Mouse (Mus musculus) heart, postnatal 0 days (tissue): ENCODE measurements at regions not wholly inside any gene's neighbourhood (a gene's known extent, or its start where the extent isn't known, plus 50 kb on each side); places are given as distances from the start of the nearest gene placed in this dataset.

ENCODE experiments used
- ATAC-seq: fragments of 200-750 bp; cut with Nextera tagmentation; 2 replicates; pipeline ENCODE4 v1.8.0; 2017; ENCODE audit warnings: low read depth, moderate number of reproducible peaks, moderate library complexity; ENCODE audit not compliant: insufficient read depth
- DNase-seq: peaks from one replicate; pipeline ENCODE4 v3.0.0-alpha.2; 2016; ENCODE audit warnings: low spot score
- H3K27ac ChIP-seq: fragments of 300-500 bp; sonication (generic); 2 replicates; pipeline ENCODE4 v1.5.1; 2014; ENCODE audit warnings: low read depth, mild to moderate bottlenecking
- H3K27me3 ChIP-seq: fragments of 300-500 bp; sonication (generic); 2 replicates; pipeline ENCODE4 v1.6.1; 2014; ENCODE audit warnings: low read length, mixed read lengths; ENCODE audit not compliant: control insufficient read depth, insufficient read depth
- H3K36me3 ChIP-seq: fragments of 300-500 bp; sonication (generic); replicated peaks from 2 replicates; pipeline ENCODE4 v1.6.1; 2014; ENCODE audit warnings: low read length, mixed read lengths; ENCODE audit not compliant: control insufficient read depth, insufficient read depth
- H3K4me1 ChIP-seq: fragments of 300-500 bp; sonication (generic); 2 replicates; pipeline ENCODE4 v1.6.1; 2014; ENCODE audit warnings: antibody characterized with exemption; ENCODE audit not compliant: control insufficient read depth, insufficient read depth
- H3K4me2 ChIP-seq: fragments of 300-500 bp; sonication (generic); 2 replicates; pipeline ENCODE4 v1.6.1; 2014; ENCODE audit warnings: low read depth, mild to moderate bottlenecking, low read length, moderate library complexity
- H3K4me3 ChIP-seq: fragments of 300-500 bp; sonication (generic); 2 replicates; pipeline ENCODE4 v1.5.1; 2014; ENCODE audit warnings: low read depth, low read length
- H3K9ac ChIP-seq: fragments of 300-500 bp; sonication (generic); replicated peaks from 2 replicates; pipeline ENCODE4 v1.6.1; 2014; ENCODE audit warnings: low read depth, low read length, mixed read lengths
- H3K9me3 ChIP-seq: fragments of 300-500 bp; sonication (generic); replicated peaks from 2 replicates; pipeline ENCODE4 v1.6.1; 2016; ENCODE audit warnings: low read length; ENCODE audit not compliant: control insufficient read depth
- CTCF ChIP-seq: IDR thresholded peaks from 2 replicates; pipeline ENCODE4 v1.5.1; 2016; ENCODE audit warnings: antibody characterized with exemption, control low read depth, low read depth
- EP300 ChIP-seq: IDR thresholded peaks from 2 replicates; pipeline ENCODE4 v1.6.1; 2016; ENCODE audit warnings: antibody characterized with exemption, low read depth
- WGBS: fragments of 180-500 bp; shearing (Covaris S2); extraction: QIAGEN DNeasy Blood & Tissue Kit; methylation state at CpG from one replicate; pipeline ENCODE4 v1.1.7; 2014; 5-methylcytosine and 5-hydroxymethylcytosine counted together

DNA sequence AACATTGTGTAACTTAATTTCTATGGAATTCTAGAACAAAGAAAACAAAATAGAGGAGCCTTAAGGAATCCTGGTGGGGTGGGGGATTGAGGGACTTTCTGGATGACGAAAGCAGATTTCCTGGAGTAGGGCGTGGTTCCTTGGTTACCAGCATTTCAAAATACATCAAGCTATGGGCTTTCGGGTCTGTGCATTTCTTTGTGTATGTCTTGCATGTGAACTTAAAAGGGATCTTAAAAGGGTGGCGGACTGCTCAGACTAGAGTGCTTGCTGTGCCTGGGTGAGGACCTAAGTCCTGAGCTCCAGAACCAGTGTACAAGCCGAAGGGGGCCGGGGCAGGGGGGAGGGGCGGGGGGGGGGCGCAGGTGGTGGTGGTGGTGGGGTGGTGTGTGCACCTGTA lies 91.5 kb upstream of the Slc45a1 start:
- no peak overlapping the region; the same call in 1 of the 2 replicates for H3K9ac ChIP-seq
- 69% methylated on average over 8 of the region's 8 CpGs for WGBS
- DNase-seq (no peak), ATAC-seq (no peak)
- TF ChIP-seq EP300 (no peak), CTCF (no peak)
- H3K4me3 ChIP-seq = no peak overlapping the region
- H3K4me2 ChIP-seq = no peak overlapping the region
- H3K27ac ChIP-seq = no peak overlapping the region
- no peaks in the 10 kb centered on the region for H3K36me3 ChIP-seq
- H3K4me1 ChIP-seq = peaks cover 14% of the 10 kb centered on the region; the same call in 1 of the 2 replicates
- H3K9me3 ChIP-seq = no peaks in the 10 kb centered on the region
- no peaks in the 10 kb centered on the region for H3K27me3 ChIP-seq

DNA sequence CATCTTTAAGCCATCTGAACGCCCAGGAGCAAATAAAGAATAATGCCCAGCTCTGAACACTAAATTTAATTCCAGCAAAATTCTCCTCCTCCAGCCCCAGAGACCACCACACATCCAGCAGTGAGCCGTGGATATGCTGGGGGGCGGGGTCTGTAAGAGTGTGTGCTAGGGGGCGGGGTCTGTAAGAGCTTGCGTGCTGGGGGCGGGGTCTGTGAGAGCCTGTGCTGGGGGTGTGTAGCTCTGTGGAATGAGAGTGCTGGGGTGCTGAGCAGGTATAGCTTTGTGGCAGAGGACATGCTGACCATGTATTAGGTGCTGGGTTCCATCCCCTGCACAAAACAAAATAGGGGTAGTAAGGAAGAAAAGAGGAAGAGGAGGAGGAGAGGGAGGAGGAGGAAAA lies 91.1 kb upstream of the Slc45a1 start:
- Histone ChIP-seq H3K4me1 (peaks cover 10% of the 10 kb centered on the region; the same call in 1 of the 2 replicates), H3K9ac (no peak overlapping the region), H3K27me3 (no peaks in the 10 kb centered on the region), H3K27ac (no peak overlapping the region), H3K9me3 (no peaks in the 10 kb centered on the region), H3K36me3 (no peaks in the 10 kb centered on the region), H3K4me3 (no peak overlapping the region), H3K4me2 (no peak overlapping the region)
- no peak for ATAC-seq
- TF ChIP-seq CTCF (no peak), EP300 (no peak)
- WGBS = 31% methylated on average over 6 of the region's 6 CpGs
- DNase-seq = no peak

DNA sequence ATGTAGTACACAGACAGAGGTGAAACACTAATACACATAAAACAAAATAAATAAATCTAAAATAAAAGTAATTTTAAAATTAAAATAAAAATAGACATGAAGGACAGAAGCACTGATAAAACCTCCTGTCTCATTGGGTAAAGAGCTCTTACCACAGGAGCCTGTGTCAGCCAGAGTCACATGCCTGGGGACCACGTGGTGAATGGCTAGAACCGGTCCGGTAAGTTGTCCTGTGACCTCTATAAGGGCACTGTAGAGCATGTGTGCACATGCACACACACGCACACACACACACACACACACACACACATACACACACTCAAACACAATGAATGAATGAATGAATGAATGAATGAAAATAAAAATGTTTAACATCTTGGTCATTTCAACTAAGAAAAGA lies 89.8 kb upstream of the Slc45a1 start:
- no peak for DNase-seq
- WGBS = 86% methylated on average over 4 of the region's 4 CpGs
- TF ChIP-seq CTCF = no peak
- no peak for TF ChIP-seq EP300
- no peaks in the 10 kb centered on the region for H3K27me3 ChIP-seq
- H3K36me3 ChIP-seq = no peaks in the 10 kb centered on the region
- H3K27ac ChIP-seq = no peak overlapping the region
- no peak for ATAC-seq
- no peak overlapping the region for H3K9ac ChIP-seq
- H3K4me1 ChIP-seq = peaks cover 6% of the 10 kb centered on the region; the same call in 1 of the 2 replicates
- no peak overlapping the region for H3K4me2 ChIP-seq
- H3K9me3 ChIP-seq = no peaks in the 10 kb centered on the region
- no peak overlapping the region for H3K4me3 ChIP-seq

DNA sequence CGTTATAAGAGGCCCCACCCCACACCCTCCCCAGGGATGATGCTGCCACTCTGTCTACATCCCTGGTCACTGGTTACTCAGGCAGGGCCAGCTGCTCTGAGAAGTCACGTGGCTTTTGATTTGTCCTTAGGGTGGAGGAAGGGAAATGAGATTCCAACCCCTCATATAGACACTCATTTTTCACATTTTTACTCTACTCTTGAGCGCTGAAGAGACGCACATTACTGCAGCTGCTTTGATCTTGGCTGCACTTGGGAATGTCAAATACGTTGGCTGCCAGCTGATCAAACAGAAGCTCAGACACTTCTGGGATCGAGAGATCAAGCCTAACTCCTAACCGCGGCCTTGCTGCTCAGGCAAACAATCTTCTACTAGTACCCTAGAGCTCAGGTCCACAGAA lies 88.2 kb upstream of the Slc45a1 start:
- H3K27me3 ChIP-seq = no peaks in the 10 kb centered on the region
- no peak overlapping the region for H3K4me2 ChIP-seq
- H3K36me3 ChIP-seq = no peaks in the 10 kb centered on the region
- no peak overlapping the region for H3K27ac ChIP-seq
- no peaks in the 10 kb centered on the region for H3K4me1 ChIP-seq
- H3K4me3 ChIP-seq = no peak overlapping the region
- no peaks in the 10 kb centered on the region for H3K9me3 ChIP-seq
- H3K9ac ChIP-seq = no peak overlapping the region
- 31% methylated on average over 8 of the region's 8 CpGs for WGBS
- TF ChIP-seq EP300 (no peak), CTCF (no peak)
- DNase-seq (no peak), ATAC-seq (no peak)

DNA sequence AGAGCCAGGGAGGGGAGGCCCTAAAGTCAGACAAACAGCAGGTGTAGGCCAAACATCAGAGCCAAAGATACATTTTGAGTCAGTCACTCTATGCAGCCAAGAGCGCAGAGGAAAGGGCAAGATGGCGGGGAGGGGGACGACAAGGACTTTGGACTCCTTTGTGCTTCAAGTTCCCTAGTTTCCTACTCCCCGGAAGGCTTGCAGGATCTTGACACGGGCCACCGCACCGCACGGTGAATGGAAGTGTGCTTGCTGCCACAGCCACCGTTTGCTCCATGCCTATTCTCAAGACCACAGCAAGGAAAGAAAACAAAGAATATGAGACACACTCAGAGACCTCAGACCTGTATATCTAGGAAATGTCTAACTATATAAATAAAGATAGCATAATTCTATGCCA lies 86.8 kb upstream of the Slc45a1 start:
- Histone ChIP-seq H3K4me1 (no peaks in the 10 kb centered on the region), H3K27me3 (no peaks in the 10 kb centered on the region), H3K9ac (no peak overlapping the region), H3K4me2 (no peak overlapping the region), H3K4me3 (no peak overlapping the region), H3K9me3 (no peaks in the 10 kb centered on the region), H3K36me3 (no peaks in the 10 kb centered on the region), H3K27ac (no peak overlapping the region)
- no peak for ATAC-seq
- no peak for DNase-seq
- no peak for TF ChIP-seq EP300
- no peak for TF ChIP-seq CTCF
- WGBS = 87% methylated on average over 9 of the region's 9 CpGs

DNA sequence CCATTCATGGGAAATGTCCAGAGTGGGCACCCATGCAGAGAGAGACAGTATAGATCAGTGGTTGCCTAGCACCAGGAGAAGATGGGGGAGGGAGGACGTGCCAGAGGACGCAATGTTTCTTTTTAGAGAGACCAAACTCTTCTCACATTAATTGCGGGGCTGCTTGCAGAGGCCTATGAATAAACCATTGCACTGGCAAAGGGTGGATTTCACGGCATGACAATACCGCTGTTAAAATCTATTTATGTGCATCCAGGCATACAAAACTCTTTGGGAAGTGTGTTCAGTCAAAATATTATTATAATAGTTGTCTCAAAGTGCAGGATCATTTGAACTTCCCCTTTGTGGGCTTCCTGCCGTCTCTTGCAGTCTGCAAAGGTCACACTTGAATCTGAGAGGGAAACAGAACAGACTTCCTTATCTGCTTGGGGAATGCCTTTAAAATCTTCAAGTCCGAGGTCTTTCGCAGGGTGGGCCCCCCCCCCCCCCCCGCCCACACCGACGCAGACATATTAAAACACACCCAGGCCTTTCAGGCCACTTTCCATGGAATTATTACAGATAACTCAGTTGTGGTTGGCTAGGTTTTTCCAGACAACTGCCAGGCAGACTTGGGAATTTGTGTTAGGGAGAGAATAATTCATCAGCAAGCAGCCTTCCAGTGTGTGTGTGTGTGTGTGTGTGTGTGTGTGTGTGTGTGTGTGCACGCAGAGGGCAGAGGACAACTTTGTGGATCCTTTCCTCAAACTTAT lies 78.3 kb upstream of the Slc45a1 start:
- no peak overlapping the region for H3K4me3 ChIP-seq
- H3K9me3 ChIP-seq = peaks cover 4% of the 10 kb centered on the region; the same call in 1 of the 2 replicates
- ATAC-seq = peak; percentile 57
- peaks cover 3% of the 10 kb centered on the region; the same call in 1 of the 2 replicates for H3K4me1 ChIP-seq
- TF ChIP-seq EP300 (no peak), CTCF (no peak)
- H3K9ac ChIP-seq = no peak overlapping the region
- WGBS = 13% methylated on average over 12 of the region's 12 CpGs
- no peaks in the 10 kb centered on the region for H3K36me3 ChIP-seq
- peak; percentile 67 for DNase-seq
- no peak overlapping the region for H3K4me2 ChIP-seq
- H3K27ac ChIP-seq = peak overlapping the region; percentile 71
- H3K27me3 ChIP-seq = no peaks in the 10 kb centered on the region
